Mouse (Mus musculus) gastrocnemius, adult 18-20 months (tissue): ENCODE results near the gene Tcf7l1. TPM values are rescaled to one million over a fixed set of nuclear protein-coding genes. Genes with fewer than 3 reads are reported as not detected.
"Not testable (repeated sequence)": the region's sequence is repeated elsewhere in the genome, so short reads cannot be mapped to it uniquely, and the experiment has no call there.

ENCODE experiments used
- DNase-seq: peaks from one replicate; pipeline ENCODE4 v3.0.0; 2021; ENCODE audit warnings: low spot score
- long read RNA-seq, 2 experiments: library from polyadenylated mRNA; stranded (forward); transcript quantifications; one replicate each; pipeline ENCODE4 v2.0.0; 2021
- total RNA-seq, 2 experiments: library from RNA; stranded (reverse); gene quantifications; 2 replicates each; pipeline ENCODE4 v1.2.3; 2021

The Tcf7l1 gene
- 1 to 10 TPM; 4.3 to 5.3 TPM for total RNA-seq
- long read RNA-seq, experiment 1, partial matches to known transcripts = 0 of 2 reads
- long read RNA-seq, experiment 1, other reads (novel, unspliced or antisense) = 1 of 2 reads
- long read RNA-seq, experiment 2, partial matches to known transcripts = 0 of 7 reads
- long read RNA-seq, experiment 2, other reads (novel, unspliced or antisense) = 4 of 7 reads

GRCm38 (mm10) chr6:72788892-72789699, at the start of gene Tcf7l1:
TSS of gene Tcf7l1 (minus strand) at chr6:72789254.
- peak; percentile 94 for DNase-seq

GRCm38 (mm10) chr6:72837756-72838155, 48.7 kb upstream of the Tcf7l1 start:
- no peak for DNase-seq

- no peak for DNase-seq
These were observed 45.5 kb upstream of the Tcf7l1 start for GRCm38 (mm10) chr6:72834518-72834917.

- DNase-seq = no peak
These were observed 42.8 kb upstream of the Tcf7l1 start for GRCm38 (mm10) chr6:72831858-72832257.

- peak; percentile 55 for DNase-seq
These were observed 42.2 kb upstream of the Tcf7l1 start for GRCm38 (mm10) chr6:72831276-72831675.

GRCm38 (mm10) chr6:72828857-72829256, 39.8 kb upstream of the Tcf7l1 start:
- DNase-seq = no peak

- DNase-seq = not testable (repeated sequence)
These were observed 39.0 kb upstream of the Tcf7l1 start for GRCm38 (mm10) chr6:72828037-72828436.

GRCm38 (mm10) chr6:72825762-72826161, 36.7 kb upstream of the Tcf7l1 start:
- DNase-seq = no peak

GRCm38 (mm10) chr6:72824971-72825737, 36.1 kb upstream of the Tcf7l1 start:
- DNase-seq = no peak

- no peak for DNase-seq
These were observed 24.4 kb upstream of the Tcf7l1 start for GRCm38 (mm10) chr6:72813456-72813855.

GRCm38 (mm10) chr6:72810248-72810647, 21.2 kb upstream of the Tcf7l1 start:
- DNase-seq = no peak

GRCm38 (mm10) chr6:72809522-72810149, 20.6 kb upstream of the Tcf7l1 start:
- DNase-seq = no peak

GRCm38 (mm10) chr6:72808342-72808741, 19.3 kb upstream of the Tcf7l1 start:
- no peak for DNase-seq

- no peak for DNase-seq
These were observed 14.6 kb upstream of the Tcf7l1 start for GRCm38 (mm10) chr6:72803669-72804068.

- no peak for DNase-seq
These were observed 13.1 kb upstream of the Tcf7l1 start for GRCm38 (mm10) chr6:72802119-72802518.

GRCm38 (mm10) chr6:72800641-72801040, 11.6 kb upstream of the Tcf7l1 start:
- DNase-seq = no peak

GRCm38 (mm10) chr6:72797763-72798162, 8.7 kb upstream of the Tcf7l1 start:
- no peak for DNase-seq

- DNase-seq = no peak
These were observed 6.4 kb upstream of the Tcf7l1 start for GRCm38 (mm10) chr6:72795444-72795843.

- no peak for DNase-seq
These were observed 5.8 kb upstream of the Tcf7l1 start for GRCm38 (mm10) chr6:72794870-72795269.

- DNase-seq = no peak
These were observed 3.6 kb upstream of the Tcf7l1 start for GRCm38 (mm10) chr6:72792641-72793040.

GRCm38 (mm10) chr6:72787948-72788891, 834 bp downstream of the Tcf7l1 start:
- peak; percentile 42 for DNase-seq
